Mouse (Mus musculus) B cell, adult 62 days (primary cell): ENCODE data around the gene Cldn8. TPM values are rescaled to one million over a fixed set of nuclear protein-coding genes. Genes with fewer than 3 reads are reported as not detected.

ENCODE experiments used
- total RNA-seq: library from RNA; stranded (reverse); gene quantifications from 4 replicates; pipeline ENCODE4 v1.2.4, GENCODE M21; 2023

The Cldn8 gene
- not detected in 4 replicates for total RNA-seq

DNA sequence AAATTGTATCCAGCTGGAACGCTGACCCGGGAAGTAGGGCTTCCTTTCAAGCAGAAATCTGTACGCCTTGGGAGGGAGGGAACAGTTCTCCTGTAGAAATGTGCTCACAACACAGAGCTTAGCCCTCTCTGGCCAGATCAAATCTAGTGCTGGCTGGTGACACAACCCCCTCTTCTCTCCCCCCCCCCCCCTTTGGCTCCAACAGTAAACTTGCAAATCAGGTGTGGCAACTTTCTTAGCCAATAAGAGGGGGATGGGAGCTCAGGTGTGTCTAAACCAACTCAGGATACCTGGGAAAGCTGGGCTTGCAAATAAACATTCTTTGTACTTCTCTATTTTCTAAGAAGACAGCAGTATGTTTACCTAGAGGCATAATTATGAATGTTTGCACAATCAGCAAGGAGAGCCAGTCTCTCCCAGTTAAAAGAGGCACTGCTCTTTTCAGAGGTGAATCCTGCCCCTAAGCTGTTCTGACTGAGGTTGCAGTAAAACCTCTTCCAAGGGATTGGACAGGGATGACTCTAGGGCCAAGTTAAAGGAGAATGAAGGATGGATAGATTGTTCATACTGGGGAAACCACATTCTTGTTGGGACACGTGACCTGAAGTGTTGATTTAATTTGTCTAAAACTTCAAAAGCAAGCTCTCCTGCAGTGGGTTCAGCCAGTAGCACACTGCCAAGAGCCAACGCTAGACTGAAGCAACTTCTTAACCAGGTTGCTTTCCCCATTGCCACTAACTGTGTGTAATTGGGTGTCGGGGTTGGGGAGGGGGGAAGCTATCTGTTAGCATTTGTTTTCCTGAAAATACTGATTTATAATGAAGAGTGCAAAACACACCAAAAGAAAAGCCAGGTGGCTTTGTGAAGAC, at the start of gene Cldn8:
TSS of gene Cldn8 (minus strand) at position 139 of the 869 bp plus-strand sequence.

DNA sequence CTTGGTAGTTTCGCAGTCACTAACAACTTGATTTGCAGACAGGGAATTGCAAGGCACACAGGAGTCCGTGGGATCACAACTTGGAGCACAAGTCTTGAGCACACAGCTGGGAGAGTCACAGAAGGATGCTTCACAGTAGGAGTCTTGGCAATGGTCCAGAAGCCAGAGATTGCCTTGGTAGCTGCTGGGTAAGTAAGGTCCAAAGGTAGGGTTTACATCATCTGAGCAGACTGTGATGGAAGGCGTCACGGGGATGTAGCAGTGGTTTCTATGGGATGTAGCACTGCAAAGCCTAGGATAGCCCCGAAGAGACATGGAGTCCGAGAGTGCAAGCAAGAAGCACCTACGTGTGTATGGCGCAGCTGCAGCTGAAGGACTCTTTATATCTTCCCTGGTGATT, 48.9 kb upstream of the Cldn8 start, which contains the start of gene Krtap24-1:
TSS of gene Krtap24-1 (minus strand) at position 358 of the 400 bp plus-strand sequence.

Other genes with a start within 250 kb of the Cldn8 start
- not detected in 4 replicates for gene Cldn17, start 56.2 kb downstream of the Cldn8 start, total RNA-seq
- not detected in 4 replicates for gene Krtap24-1, start 49.1 kb upstream of the Cldn8 start, total RNA-seq
- gene 2310079G19Rik, start 64.5 kb upstream of the Cldn8 start, total RNA-seq = not detected in 4 replicates
- not detected in 4 replicates for gene Krtap26-1, start 84.6 kb upstream of the Cldn8 start, total RNA-seq
- not detected in 4 replicates for gene Krtap27-1, start 108.5 kb upstream of the Cldn8 start, total RNA-seq
- gene 2310061N02Rik, start 144.8 kb upstream of the Cldn8 start, total RNA-seq = not detected in 4 replicates
- gene Krtap13-1, start 165.7 kb upstream of the Cldn8 start, total RNA-seq = not detected in 4 replicates
- not detected in 4 replicates for gene Krtap13, start 188.5 kb upstream of the Cldn8 start, total RNA-seq
- gene 2310034C09Rik, start 195.7 kb upstream of the Cldn8 start, total RNA-seq = not detected in 4 replicates
- gene 2310057N15Rik, start 211.0 kb upstream of the Cldn8 start, total RNA-seq = not detected in 4 replicates
- gene Gm5965, start 214.7 kb upstream of the Cldn8 start, total RNA-seq = not detected in 4 replicates
- gene Gm20741, start 249.0 kb upstream of the Cldn8 start, total RNA-seq = not detected in 4 replicates